Mouse (Mus musculus) CH12.LX (cell line): ENCODE results near the gene Rab40c. TPM values are rescaled to one million over a fixed set of nuclear protein-coding genes. Genes with fewer than 3 reads are reported as not detected.

Experiments
- DNase-seq: peaks from one replicate; pipeline ENCODE4 v3.0.0-alpha.2; 2013; ENCODE audit errors: extremely low read depth
- H3K27ac ChIP-seq: 2 replicates; pipeline ENCODE4 v1.5.1; 2012; ENCODE audit warnings: low read depth, mild to moderate bottlenecking, control low read depth, moderate library complexity; ENCODE audit not compliant: insufficient read depth
- H3K27me3 ChIP-seq: replicated peaks from 2 replicates; pipeline ENCODE3; 2012; ENCODE audit warnings: inconsistent platforms
- H3K36me3 ChIP-seq, 2 experiments: replicated peaks in 1 of 2; 2 replicates each; pipeline versions ENCODE3 to v1.6.1; 2012; ENCODE audit warnings: inconsistent platforms in 1 of 2, low read length in 1 of 2, mild to moderate bottlenecking in 1 of 2, mixed read lengths in 1 of 2, moderate library complexity in 1 of 2; ENCODE audit not compliant: control insufficient read depth in 1 of 2, insufficient read depth in 1 of 2
- H3K4me1 ChIP-seq, 2 experiments: 2 replicates each; pipeline ENCODE4 v1.6.1; 2012; ENCODE audit warnings: inconsistent platforms in 1 of 2, moderate library complexity in 1 of 2; ENCODE audit not compliant: insufficient read depth in 2 of 2, control insufficient read depth in 1 of 2
- H3K4me2 ChIP-seq: 2 replicates; pipeline ENCODE4 v1.6.1; 2012; ENCODE audit warnings: low read depth, mild to moderate bottlenecking, control low read depth; ENCODE audit not compliant: poor library complexity, insufficient read depth, severe bottlenecking
- H3K4me3 ChIP-seq, 3 experiments: fragments of 150-350 bp in 1 of 3; sonication (generic) in 1 of 3; replicated peaks in 1 of 3; 2 replicates each; pipeline versions ENCODE3 to v1.5.1; 2011 to 2012; ENCODE audit warnings: low read depth in 2 of 3, low read length in 2 of 3, mild to moderate bottlenecking in 2 of 3, moderate library complexity in 2 of 3, control low read depth in 1 of 3, improper control_type of control experiment in 1 of 3, inconsistent platforms in 1 of 3, mixed read lengths in 1 of 3; ENCODE audit not compliant: poor library complexity in 1 of 3
- H3K79me2 ChIP-seq: replicated peaks from 2 replicates; pipeline ENCODE4 v1.6.1; 2012; ENCODE audit warnings: mild to moderate bottlenecking, moderate library complexity; ENCODE audit not compliant: control insufficient read depth, poor library complexity, insufficient read depth, severe bottlenecking; ENCODE audit errors: extremely low read depth
- H3K9ac ChIP-seq: 2 replicates; pipeline ENCODE4 v1.6.1; 2012; ENCODE audit warnings: low read depth, mild to moderate bottlenecking, control low read depth, moderate library complexity; ENCODE audit not compliant: insufficient read depth
- H3K9me3 ChIP-seq: replicated peaks from 2 replicates; pipeline ENCODE3; 2012; ENCODE audit warnings: low read length, inconsistent platforms, mixed read lengths
- BHLHE40 ChIP-seq: IDR thresholded peaks from 2 replicates; pipeline ENCODE4 v1.6.1; 2011; ENCODE audit warnings: mild to moderate bottlenecking, low read depth, low read length, improper control_type of control experiment
- CHD1 ChIP-seq: IDR thresholded peaks from 2 replicates; pipeline ENCODE4 v1.6.1; 2012; ENCODE audit warnings: low read depth, low read length, improper control_type of control experiment, inconsistent platforms
- CTCF ChIP-seq, 2 experiments: IDR thresholded peaks in 1 of 2; conservative IDR thresholded peaks in 1 of 2; 2 replicates each; pipeline ENCODE4 v1.5.1; 2011 to 2012; ENCODE audit warnings: low read depth in 2 of 2, low read length in 2 of 2, improper control_type of control experiment in 1 of 2, inconsistent platforms in 1 of 2, mild to moderate bottlenecking in 1 of 2, moderate library complexity in 1 of 2
- EP300 ChIP-seq: IDR thresholded peaks from 2 replicates; pipeline ENCODE4 v1.6.1; 2011; ENCODE audit warnings: low read length, improper control_type of control experiment
- GABPA ChIP-seq: IDR thresholded peaks from 2 replicates; pipeline ENCODE4 v1.6.1; 2012; ENCODE audit warnings: low read depth, low read length, improper control_type of control experiment, inconsistent platforms; ENCODE audit not compliant: insufficient replicate concordance
- IRF4 ChIP-seq: IDR thresholded peaks from 2 replicates; pipeline ENCODE4 v1.6.1; 2014; ENCODE audit warnings: low read depth, mild to moderate bottlenecking, inconsistent platforms, low read length, improper control_type of control experiment
- JUN ChIP-seq: IDR thresholded peaks from 2 replicates; pipeline ENCODE4 v1.6.1; 2011; ENCODE audit warnings: low read depth, mild to moderate bottlenecking, low read length, improper control_type of control experiment, moderate library complexity; ENCODE audit not compliant: insufficient read depth
- KAT2A ChIP-seq: IDR thresholded peaks from 2 replicates; pipeline ENCODE4 v1.6.1; 2012; ENCODE audit warnings: low read length, improper control_type of control experiment, inconsistent platforms; ENCODE audit not compliant: insufficient replicate concordance
- MAFK ChIP-seq: IDR thresholded peaks from 2 replicates; pipeline ENCODE4 v1.6.1; 2011; ENCODE audit warnings: low read length, improper control_type of control experiment; ENCODE audit not compliant: insufficient replicate concordance
- MAX ChIP-seq: IDR thresholded peaks from 2 replicates; pipeline ENCODE4 v1.6.1; 2011; ENCODE audit warnings: low read length, improper control_type of control experiment
- MAZ ChIP-seq: IDR thresholded peaks from 2 replicates; pipeline ENCODE4 v1.6.1; 2012; ENCODE audit warnings: low read depth, mild to moderate bottlenecking, inconsistent platforms, low read length, improper control_type of control experiment, moderate library complexity
- MXI1 ChIP-seq: IDR thresholded peaks from 2 replicates; pipeline ENCODE4 v1.6.1; 2011; ENCODE audit warnings: mild to moderate bottlenecking, low read depth, low read length, improper control_type of control experiment
- NELFE ChIP-seq: IDR thresholded peaks from 2 replicates; pipeline ENCODE4 v1.6.1; 2011; ENCODE audit warnings: low read depth, low read length, improper control_type of control experiment
- NRF1 ChIP-seq: IDR thresholded peaks from 2 replicates; pipeline ENCODE4 v1.6.1; 2014; ENCODE audit warnings: low read depth, mild to moderate bottlenecking, inconsistent platforms, low read length, improper control_type of control experiment, moderate library complexity
- POLR2A ChIP-seq: IDR thresholded peaks from 2 replicates; pipeline ENCODE4 v1.6.1; 2011; ENCODE audit warnings: low read depth, mild to moderate bottlenecking, improper control_type of control experiment, low read length
- RAD21 ChIP-seq: IDR thresholded peaks from 2 replicates; pipeline ENCODE4 v1.6.1; 2011; ENCODE audit warnings: low read depth, mild to moderate bottlenecking, low read length, improper control_type of control experiment, moderate library complexity
- RCOR1 ChIP-seq: conservative IDR thresholded peaks from 2 replicates; pipeline ENCODE4 v1.6.1; 2012; ENCODE audit warnings: low read depth, mild to moderate bottlenecking, inconsistent platforms, low read length, improper control_type of control experiment
- SIN3A ChIP-seq: IDR thresholded peaks from 2 replicates; pipeline ENCODE4 v1.6.1; 2012; ENCODE audit warnings: low read length, improper control_type of control experiment, inconsistent platforms
- TBP ChIP-seq: conservative IDR thresholded peaks from 2 replicates; pipeline ENCODE4 v1.6.1; 2011; ENCODE audit warnings: low read depth, low read length, improper control_type of control experiment
- UBTF ChIP-seq: IDR thresholded peaks from 2 replicates; pipeline ENCODE4 v1.6.1; 2012; ENCODE audit warnings: low read depth, mild to moderate bottlenecking, inconsistent platforms, low read length, improper control_type of control experiment, moderate library complexity
- USF1 ChIP-seq: IDR thresholded peaks from 2 replicates; pipeline ENCODE4 v1.6.1; 2014; ENCODE audit warnings: low read depth, mild to moderate bottlenecking, inconsistent platforms, low read length, improper control_type of control experiment
- USF2 ChIP-seq: conservative IDR thresholded peaks from 2 replicates; pipeline ENCODE4 v1.6.1; 2011; ENCODE audit warnings: low read depth, low read length, improper control_type of control experiment
- dilution Hi-C: fragments of 300-500 bp; cut with MboI; formaldehyde crosslinking; loops from 2 replicates; pipeline ENCODE4 v1.14.3; 2020; ENCODE audit warnings: low sequenced_read_pairs; ENCODE audit not compliant: extremely low pct_unique_long_range_greater_than_20kb, extremely low pct_ligation_motif_present
- in situ Hi-C: fragments of 300-500 bp; cut with MboI; formaldehyde crosslinking; loops from 3 replicates; pipeline ENCODE4 v1.14.3; 2019; ENCODE audit warnings: low sequenced_read_pairs, low pct_ligation_motif_present, low pct_unique_long_range_greater_than_20kb, mixed read lengths
- polyA plus RNA-seq: library from polyadenylated mRNA; unstranded; fragments of >175 nt; gene quantifications from 2 replicates; pipeline ENCODE4 v1.2.1, GENCODE M21; 2012; ENCODE audit warnings: low read depth; ENCODE audit not compliant: insufficient read length
- total RNA-seq, 2 experiments: library from RNA; depleted of rRNA; stranded (reverse); fragments of 300-350 nt in 1 of 2; fragments of >200 nt in 1 of 2; gene quantifications; 2 replicates each; pipeline ENCODE4 v1.2.3; 2012 to 2014

Gene Rab40c
- total and polyA plus RNA-seq, 3 experiments = 8.0 to 14.4 (median 9.2) TPM

DNA sequence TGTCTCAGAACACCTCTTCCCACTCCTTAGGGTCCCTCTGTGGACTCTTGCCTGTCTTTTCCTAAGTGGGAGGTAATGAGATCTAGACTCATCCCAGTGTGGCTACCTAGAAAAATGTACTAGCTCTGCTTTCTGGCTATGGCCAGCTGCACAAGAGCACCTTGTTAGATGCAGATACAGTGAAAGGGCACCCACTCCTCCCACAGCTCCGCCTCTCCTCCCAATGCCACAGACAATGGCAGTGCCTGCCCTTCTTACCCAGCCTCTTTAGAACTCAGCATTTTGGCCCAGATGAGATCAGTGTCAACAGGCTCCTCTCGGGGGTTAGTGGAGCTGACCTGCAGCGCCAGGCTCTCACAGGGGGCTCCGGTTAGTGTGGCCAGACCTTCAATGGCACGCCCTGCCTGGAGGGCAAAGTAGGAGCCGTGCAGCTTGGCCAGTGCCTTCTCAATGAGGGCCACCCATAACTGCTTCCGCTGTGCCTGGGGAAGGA, 42.9 kb upstream of the Rab40c start:
- no peak for TF ChIP-seq IRF4
- TF ChIP-seq TBP = no peak
- no peak for TF ChIP-seq UBTF
- no peak for TF ChIP-seq MAZ
- no peak for TF ChIP-seq USF2
- TF ChIP-seq BHLHE40 = no peak
- no peak for TF ChIP-seq KAT2A
- TF ChIP-seq SIN3A = no peak
- TF ChIP-seq CHD1 = no peak
- no peak for TF ChIP-seq MAFK
- no peak for TF ChIP-seq NELFE
- Histone ChIP-seq H3K4me3 (no peak overlapping the region), H3K4me2 (no peak overlapping the region), H3K27ac (no peak overlapping the region), H3K79me2 (no peaks in the 10 kb centered on the region), H3K27me3 (no peaks in the 10 kb centered on the region), H3K36me3 (peaks cover 29 to 93% of the 10 kb centered on the region in 2 experiments), H3K4me1 (peaks cover 0 to 5% of the 10 kb centered on the region in 2 experiments; a peak in 1 of 4 replicates), H3K9me3 (no peaks in the 10 kb centered on the region), H3K9ac (no peak overlapping the region)
- in situ Hi-C loops = no loop called here
- dilution Hi-C loops = no loop called here
- DNase-seq = no peak

DNA sequence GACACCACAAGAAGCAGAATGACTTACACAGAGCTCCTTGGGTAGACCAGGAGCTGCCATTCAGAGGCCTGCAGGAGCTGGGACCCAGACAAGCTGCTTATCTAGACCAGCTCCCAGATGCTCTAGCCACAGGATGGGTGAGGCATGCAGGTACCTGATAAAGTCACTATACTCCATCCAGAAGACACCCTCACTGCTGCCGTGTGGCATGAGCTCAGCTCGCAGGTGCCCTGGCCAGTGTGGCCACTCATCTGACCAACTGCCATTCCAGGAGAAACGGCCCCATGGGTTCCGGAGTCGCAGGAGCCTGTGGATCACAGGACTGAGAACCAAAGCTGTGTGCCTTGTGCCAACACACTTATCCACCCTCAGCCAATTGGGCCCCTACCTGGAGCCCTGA, 42.0 kb upstream of the Rab40c start:
- Histone ChIP-seq H3K4me1 (peaks cover 0 to 5% of the 10 kb centered on the region in 2 experiments; a peak in 1 of 4 replicates), H3K36me3 (peaks cover 29 to 92% of the 10 kb centered on the region in 2 experiments), H3K4me2 (no peak overlapping the region), H3K9ac (no peak overlapping the region), H3K4me3 (no peak overlapping the region), H3K27me3 (no peaks in the 10 kb centered on the region), H3K9me3 (no peaks in the 10 kb centered on the region), H3K79me2 (no peaks in the 10 kb centered on the region), H3K27ac (no peak overlapping the region)
- no peak for DNase-seq
- TF ChIP-seq MAX (no peak), RCOR1 (no peak), MXI1 (no peak), MAZ (no peak), RAD21 (no peak), GABPA (no peak), TBP (no peak), MAFK (no peak), POLR2A (no peak), NRF1 (no peak), EP300 (no peak), JUN (no peak), CTCF (conservative IDR thresholded peaks at IDR 0.05 in 1 of 2, IDR thresholded peaks at IDR 0.05 in 1 of 2; ENCODE audit: low read depth in 2 of 2, low read length in 2 of 2) (no peak), USF1 (no peak)
- in situ Hi-C loops = no loop called here
- dilution Hi-C loops = no loop called here
